Mouse (Mus musculus): ENCODE results near the gene Fhl3.
"Not testable (repeated sequence)": the region's sequence is repeated elsewhere in the genome, so short reads cannot be mapped to it uniquely, and the experiment has no call there.

DNA sequence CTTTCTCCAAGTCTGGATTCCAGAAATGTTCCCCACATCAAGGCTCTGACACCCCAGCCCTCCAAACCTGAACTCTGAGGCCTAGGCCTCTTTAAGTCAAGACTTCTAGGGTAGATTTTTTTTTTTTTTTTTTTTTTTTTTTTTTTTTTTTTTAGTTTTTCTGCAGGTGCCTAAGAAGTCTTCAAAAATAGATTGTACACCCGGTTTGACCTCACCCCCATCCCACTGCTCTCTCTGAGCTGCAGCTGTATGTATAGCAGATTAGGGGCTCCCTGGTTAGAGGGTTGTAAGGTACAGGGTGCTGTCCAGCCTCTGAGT lies 7.7 kb downstream of the Fhl3 start:
- TF ChIP-seq POLR2A (IDR thresholded peaks at IDR 0.05; ENCODE audit: borderline replicate concordance, insufficient read depth, low read length); CTCF (IDR thresholded peaks at IDR 0.05; ENCODE audit: borderline replicate concordance, insufficient read depth, low read depth, low read length): not testable (repeated sequence)
